Mouse (Mus musculus): Measurements from ENCODE around the gene Dhx8.
A peak's percentile ranks its signal among the peaks of the same experiment; 100 is the strongest.

The Dhx8 gene

DNA sequence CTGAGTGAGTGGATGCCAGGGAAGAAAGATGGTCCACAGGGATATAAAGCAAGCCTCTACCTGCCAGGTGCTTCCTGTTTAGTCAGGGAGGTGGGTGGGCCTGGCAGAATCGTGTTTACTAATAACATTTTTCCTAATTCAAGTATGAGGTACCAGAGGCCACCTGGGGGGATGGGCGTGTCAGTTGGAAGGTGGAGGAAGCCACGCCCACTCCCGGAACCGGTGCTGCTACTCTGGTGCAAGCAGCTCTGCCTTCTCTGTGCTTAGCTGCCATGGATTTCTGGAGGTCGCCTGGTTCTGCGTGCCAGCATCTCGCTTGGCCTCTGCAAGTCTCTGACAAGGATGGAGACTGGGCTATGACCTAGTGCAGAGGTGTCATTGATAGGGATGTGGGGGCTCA lies 65.4 kb downstream of the Dhx8 start:
- DNase-seq (ENCODE audit: low spot score): no peak

DNA sequence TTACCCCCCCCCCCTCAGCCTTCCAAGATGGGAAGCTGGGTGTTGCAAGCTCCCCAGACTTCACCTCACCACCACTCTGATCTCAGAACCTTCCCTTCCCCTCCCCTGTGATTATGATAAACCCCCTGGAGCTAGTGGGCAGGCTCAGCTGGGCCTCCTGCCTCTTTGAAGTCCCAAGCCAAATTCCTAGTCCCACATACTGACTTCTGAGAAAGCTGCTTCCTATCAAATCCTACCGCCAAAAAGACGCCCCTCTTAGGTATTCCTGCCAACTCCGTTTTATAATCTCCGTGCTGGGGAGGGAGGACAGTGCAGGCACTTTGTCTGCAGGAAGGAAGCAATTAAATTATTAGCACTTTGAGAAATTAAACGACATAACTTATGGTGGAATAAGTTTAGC lies 68.7 kb downstream of the Dhx8 start:
- no peak for DNase-seq (ENCODE audit: low spot score)

DNA sequence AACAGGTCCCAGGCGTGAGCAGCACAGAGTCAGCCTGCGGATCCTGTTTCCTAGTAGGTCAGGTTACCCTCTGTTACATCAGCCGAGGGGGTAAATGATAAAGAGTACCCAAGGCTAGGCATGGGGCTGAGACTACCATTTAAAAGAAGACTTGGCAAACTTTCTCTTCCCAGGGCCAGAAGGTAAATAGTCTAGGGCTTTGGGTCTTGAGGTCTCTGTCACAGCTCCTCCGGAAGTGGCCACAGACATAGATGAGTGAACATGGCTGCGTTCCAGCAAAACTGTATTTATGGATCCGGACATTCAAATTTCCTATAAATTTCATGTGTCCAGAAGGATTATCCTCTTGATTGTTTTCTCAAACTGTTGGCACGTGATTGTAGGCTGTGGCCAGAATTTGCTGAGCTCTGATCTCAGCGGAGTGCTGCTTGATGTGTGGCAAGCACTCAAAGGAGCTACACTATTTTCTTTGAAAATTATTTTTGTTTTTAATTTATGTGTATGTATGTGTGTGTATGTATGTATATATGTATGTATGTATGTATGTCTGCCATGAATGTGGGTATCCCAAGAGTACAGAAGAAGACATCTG lies 72.5 kb downstream of the Dhx8 start:
- DNase-seq (ENCODE audit: low spot score): no peak

DNA sequence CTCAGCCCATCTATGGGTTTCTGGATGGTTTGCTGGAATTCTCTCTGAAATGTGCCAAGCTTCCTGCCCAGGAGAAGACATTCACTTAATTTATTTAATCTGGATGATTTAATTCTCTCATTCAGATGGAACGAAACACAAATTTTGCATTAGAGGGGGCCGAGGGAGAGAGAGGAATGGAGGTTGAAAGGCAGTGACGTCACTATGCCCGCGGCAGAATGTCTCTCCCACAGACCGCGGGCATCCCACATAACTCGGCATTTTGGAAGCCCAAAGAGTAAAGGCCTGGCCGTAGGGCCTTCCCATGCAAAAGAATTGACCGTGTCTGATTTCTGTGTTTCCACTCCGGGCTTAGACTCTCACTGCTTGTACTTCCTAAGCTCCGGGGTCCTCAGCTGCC lies 74.0 kb downstream of the Dhx8 start:
- no peak for DNase-seq (ENCODE audit: low spot score)

DNA sequence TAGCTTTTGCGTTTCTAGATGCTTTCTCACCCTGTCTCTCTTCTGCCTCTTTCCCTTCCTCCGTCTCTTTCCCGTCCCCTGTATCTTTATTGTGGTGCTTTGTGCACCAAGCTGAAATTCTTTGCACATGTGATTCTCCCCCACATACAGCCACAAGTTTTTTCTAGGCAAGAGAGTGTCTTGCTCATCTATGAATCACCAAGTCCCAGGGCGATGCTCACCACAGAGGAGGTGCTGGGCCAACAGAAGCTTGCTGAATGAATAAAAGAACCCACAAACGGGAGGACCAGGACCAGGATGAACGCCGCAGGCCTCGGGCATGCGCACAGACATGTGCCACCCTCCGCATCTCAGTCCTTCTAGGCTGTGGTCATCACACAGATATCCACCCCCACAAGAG lies 74.5 kb downstream of the Dhx8 start:
- DNase-seq (ENCODE audit: low spot score): no peak

DNA sequence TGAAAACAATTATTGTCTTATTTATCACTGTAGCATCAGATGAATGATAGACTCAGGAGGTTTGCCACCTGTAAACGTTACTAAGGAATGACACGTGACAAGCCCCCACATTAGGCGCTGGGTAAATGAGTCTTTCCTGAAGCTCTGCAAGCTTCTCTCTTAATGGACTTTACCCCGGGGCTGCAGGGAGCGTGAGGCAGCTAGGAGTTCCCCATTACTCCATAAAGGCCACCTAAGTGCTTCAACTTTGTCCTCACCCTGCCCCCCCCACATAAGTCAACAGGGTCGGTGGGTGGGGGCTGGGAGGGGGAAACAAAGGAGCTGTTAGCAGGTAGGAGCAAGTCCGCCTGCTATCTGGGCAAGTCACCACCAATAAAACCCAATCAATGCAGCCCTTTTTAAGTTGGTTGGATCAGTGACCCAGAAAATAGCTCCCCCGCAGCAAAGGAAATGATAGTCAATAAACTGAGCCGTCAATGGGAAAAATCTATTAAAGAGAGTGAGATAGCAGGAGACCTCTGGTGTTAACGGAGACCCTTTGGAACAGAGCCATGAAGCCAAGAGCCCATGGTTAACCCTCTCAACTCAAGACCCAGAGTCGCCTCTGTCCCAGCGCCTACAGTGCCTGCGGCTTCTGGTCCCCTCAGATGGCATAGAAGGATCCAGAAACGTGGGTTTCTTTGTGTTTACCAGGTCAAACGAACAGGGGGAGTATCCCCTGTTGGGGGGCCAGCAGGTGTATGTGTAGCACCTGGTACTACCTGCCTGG lies 76.5 kb downstream of the Dhx8 start:
- no peak for DNase-seq (ENCODE audit: low spot score)

DNA sequence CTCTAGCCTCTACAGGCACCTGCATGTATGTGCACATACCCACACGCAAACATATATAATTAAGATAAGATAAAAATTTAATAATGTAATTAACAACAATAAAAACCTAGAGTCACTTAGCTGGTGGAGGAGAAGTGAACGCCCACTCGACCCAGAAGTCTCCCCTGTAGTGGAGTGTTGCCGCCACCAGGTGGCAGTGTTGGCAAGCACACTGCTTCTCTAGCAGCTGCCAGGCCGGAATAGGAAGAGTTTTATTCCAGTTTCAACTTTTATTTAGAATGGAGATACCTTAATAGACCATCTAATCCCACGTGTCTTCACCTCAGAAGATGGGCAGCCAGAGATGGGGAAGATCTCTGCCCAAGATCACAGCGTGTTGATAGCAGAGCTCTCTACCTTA lies 80.5 kb downstream of the Dhx8 start:
- DNase-seq (ENCODE audit: low spot score): peak; percentile 85

DNA sequence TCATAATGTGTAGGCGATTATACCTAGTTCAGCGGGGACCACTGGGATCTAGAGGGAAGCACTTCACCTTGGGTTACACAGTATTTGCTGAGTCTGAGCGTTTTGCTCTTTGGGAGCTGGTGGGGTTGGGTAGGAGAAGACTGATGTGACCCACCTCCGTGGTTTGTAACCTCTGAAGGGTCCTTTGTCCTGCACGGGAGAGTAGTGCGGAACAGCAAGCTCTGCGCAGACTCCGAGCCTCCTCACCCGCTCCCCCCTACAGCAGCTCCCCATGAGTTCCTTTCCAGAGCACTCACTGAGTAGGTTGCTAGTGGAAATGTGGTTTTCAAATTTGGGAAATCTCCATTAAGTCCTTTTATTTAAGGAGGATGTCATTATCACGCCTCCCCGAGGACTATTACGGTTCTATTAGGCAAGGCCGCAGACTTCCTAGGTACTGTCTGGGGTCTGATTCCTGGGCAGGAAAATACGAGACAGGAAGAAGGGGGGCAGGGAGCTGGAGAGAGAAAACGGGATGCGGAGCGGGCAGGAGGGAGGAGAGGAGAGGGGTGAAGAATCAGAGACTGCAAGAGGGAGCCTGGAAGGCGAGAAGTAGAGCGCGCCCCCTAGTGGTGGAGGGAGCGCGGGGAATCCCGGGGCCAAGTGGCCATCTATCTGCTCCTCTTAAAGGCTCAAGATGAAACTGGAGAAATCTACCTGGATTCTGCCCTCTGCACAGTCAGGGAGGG lies 81.8 kb downstream of the Dhx8 start:
- DNase-seq (ENCODE audit: low spot score): peak; percentile 83

DNA sequence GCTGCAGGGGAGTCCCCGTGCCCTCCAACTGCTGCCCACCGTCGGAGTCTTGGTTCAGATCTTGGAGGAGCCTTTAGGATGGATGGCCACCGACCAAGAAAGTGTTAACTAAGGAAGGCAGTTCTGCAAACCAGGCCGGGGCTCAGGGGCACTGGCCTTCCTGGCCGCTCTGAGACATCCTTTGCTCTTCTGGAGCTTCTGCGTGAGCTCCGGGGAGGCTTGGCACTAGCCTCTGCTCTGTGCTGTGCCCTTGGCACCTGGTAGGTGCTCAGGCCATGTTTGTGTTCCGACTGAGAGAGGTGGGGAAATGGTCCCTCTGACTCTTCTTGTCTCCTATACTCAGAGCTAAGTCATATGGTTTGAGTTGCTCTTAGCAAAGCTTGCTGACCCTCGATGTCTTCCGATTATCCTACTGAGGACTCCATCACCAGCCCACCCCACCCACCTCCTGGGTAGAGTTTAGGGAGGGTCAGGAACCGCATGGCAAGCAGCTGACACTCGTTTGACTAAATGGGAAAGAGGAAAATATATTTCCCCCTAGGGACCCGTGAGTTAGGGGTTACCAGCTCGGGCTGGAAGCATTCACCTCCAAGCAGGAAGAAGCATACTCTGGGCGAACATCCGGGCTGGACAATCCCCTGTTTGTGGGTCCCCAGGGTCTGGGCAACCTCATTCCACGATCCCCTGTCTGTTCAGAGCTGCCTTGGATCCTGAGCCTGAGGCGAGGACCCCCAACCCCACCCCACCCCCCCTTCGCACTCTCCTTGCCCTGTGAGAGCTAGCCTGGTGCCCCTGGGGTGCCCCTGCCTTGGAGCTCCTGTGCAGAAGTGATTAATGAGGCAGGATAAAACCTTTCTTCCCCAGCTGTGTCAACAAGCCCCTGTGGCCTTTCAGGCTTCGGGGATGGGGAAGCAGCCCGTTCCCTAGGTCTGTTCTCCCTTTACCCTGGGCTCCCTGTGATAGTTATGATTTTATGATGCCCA lies 82.7 kb downstream of the Dhx8 start:
- DNase-seq (ENCODE audit: low spot score): no peak
